In genomic region chr13:103260414-103260813, GRCm38 (mm10) we compare ENCODE assay signal across 18 mouse cellular contexts.
DNase-seq lines count a peak whose midpoint lies in the region; ATAC-seq lines count a peak whose summit lies in the region.
"Had no signal": no experiment of that assay in that cellular context is flagged by ENCODE, and none has a peak within 500 bp of the region (broad histone marks: within the 10 kb centered on the region; RNA-seq: fewer than 3 reads in every experiment).

No protein-coding gene starts in this region.

- no peak for ATAC-seq in activated CD4-positive, CD25-positive, alpha-beta regulatory T cell, adult 4 months
- ATAC-seq: forebrain, embryonic 13.5 days; liver, postnatal 0 days; lung, postnatal 0 days had no signal

- DNase-seq in adrenal gland, adult 2 months = peak; percentile 48
- DNase-seq in adrenal gland, adult 8-10 months = no peak
- DNase-seq in lung, postnatal 25 days (ENCODE audit: low spot score) = peak; percentile 1
- no peak for DNase-seq in lung, postnatal 36 days
- DNase-seq in fibroblast of lung, adult 2 months (ENCODE audit: low read depth) = peak; percentile 28
- peak; percentile 17 for DNase-seq in heart, postnatal 4 days
- no peak for DNase-seq in cerebellum, postnatal 14 days
- DNase-seq: cerebellum, adult 11-12 months; cerebellum, postnatal 10 days; kidney, adult 2 months; kidney, postnatal 10 days; left cerebral cortex, postnatal 4 days; liver, postnatal 0 days; right cerebral cortex, postnatal 14 days; thymus, postnatal 14 days had no signal

Comparison
In these comparisons a context has a peak if more than half of its experiments do, and no peak if none do; other contexts are left out.
1. DNase-seq: peak in adrenal gland, adult 2 months (single experiment), lung, postnatal 25 days (single experiment), fibroblast of lung, adult 2 months (single experiment) and heart, postnatal 4 days (single experiment); none in adrenal gland, adult 8-10 months (single experiment), lung, postnatal 36 days (single experiment) and cerebellum, postnatal 14 days (0 of 2).